Mouse (Mus musculus) ES-E14 (cell line): ENCODE measurements at regions not wholly inside any gene's neighbourhood (a gene's known extent, or its start where the extent isn't known, plus 50 kb on each side); places are given as distances from the start of the nearest gene placed in this dataset.

ENCODE experiments used
- CHD2 ChIP-seq: IDR thresholded peaks from 2 replicates; pipeline ENCODE4 v1.6.1; 2014; ENCODE audit warnings: mild to moderate bottlenecking, low read depth, low read length, inconsistent platforms
- HCFC1 ChIP-seq: IDR thresholded peaks from 2 replicates; pipeline ENCODE4 v1.6.1; 2012; ENCODE audit warnings: low read length, inconsistent platforms, borderline replicate concordance; ENCODE audit not compliant: insufficient read depth
- MAFK ChIP-seq: IDR thresholded peaks from 2 replicates; pipeline ENCODE4 v1.6.1; 2014; ENCODE audit warnings: mild to moderate bottlenecking, low read depth, low read length, inconsistent platforms; ENCODE audit not compliant: insufficient read depth
- ZC3H11A ChIP-seq: IDR thresholded peaks from 2 replicates; pipeline ENCODE4 v1.6.1; 2012; ENCODE audit warnings: low read depth, mild to moderate bottlenecking, inconsistent platforms, low read length, borderline replicate concordance

DNA sequence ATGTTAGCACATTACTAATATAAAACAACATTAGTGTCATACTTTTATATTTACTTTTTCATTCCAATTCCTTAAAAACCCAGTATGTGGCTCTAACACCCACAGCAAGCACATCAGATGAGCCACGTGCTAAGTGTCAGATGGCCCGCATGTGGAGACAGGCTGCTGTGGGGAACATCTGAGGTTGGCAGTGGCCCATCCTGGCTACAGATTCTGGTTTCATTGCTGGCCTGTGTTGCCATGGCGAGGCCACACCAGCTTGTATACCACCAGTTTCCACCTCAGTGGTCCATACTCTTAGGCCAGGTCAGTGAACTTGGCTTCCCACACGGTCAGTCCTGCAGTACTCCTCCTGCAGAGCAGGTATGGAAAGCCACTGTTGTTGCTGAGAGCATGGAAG, 192.1 kb downstream of the Prdm2 start:
- TF ChIP-seq CHD2 (no peak), ZC3H11A (no peak), MAFK (no peak), HCFC1 (no peak)
